Mouse (Mus musculus): ENCODE results near the gene Smim6. TPM values are rescaled to one million over a fixed set of nuclear protein-coding genes. Genes with fewer than 3 reads are reported as not detected.

The Smim6 gene
- total and polyA plus RNA-seq, 3 experiments = 1.2 to 3.8 TPM; not detected in 1

GRCm38 (mm10) chr11:115957971-115958370, 46.2 kb downstream of the Smim6 start:
- no peak for DNase-seq (ENCODE audit: low read depth, low spot score)
- Histone ChIP-seq H3K9me3 (replicated peaks; ENCODE audit: insufficient read depth, low read length) (no peaks in the 10 kb centered on the region), H3K27me3 (ENCODE audit: control insufficient read depth in 1 of 2, insufficient read depth in 2 of 2, low read length in 2 of 2) (no peaks in the 10 kb centered on the region), H3K9ac (ENCODE audit: control insufficient read depth, low read depth, low read length, poor library complexity, severe bottlenecking) (no peak overlapping the region), H3K27ac (ENCODE audit: control insufficient read depth, low read depth, low read length) (no peak overlapping the region), H3K4me3 (ENCODE audit: control insufficient read depth in 1 of 2, insufficient read depth in 1 of 2, low read depth in 2 of 2, low read length in 2 of 2) (no peak overlapping the region), H3K4me1 (ENCODE audit: control insufficient read depth in 1 of 2, insufficient read depth in 2 of 2, low read length in 2 of 2) (no peaks in the 10 kb centered on the region), H3K36me3 (ENCODE audit: control insufficient read depth in 1 of 2, insufficient read depth in 2 of 2, low read length in 2 of 2) (peaks cover 0 to 9% of the 10 kb centered on the region in 2 experiments; a peak in 2 of 4 replicates), H3K79me2 (ENCODE audit: control insufficient read depth, insufficient read depth, low read length, poor library complexity) (no peaks in the 10 kb centered on the region)
- TF ChIP-seq CTCF (IDR thresholded peaks at IDR 0.05 in 2 of 3, conservative IDR thresholded peaks at IDR 0.05 in 1 of 3; ENCODE audit: control insufficient read depth in 1 of 3, insufficient read depth in 1 of 3, low read depth in 2 of 3, low read length in 3 of 3, poor library complexity in 1 of 3, severe bottlenecking in 1 of 3) (no peak), MAZ (IDR thresholded peaks at IDR 0.05; ENCODE audit: low read depth, low read length) (no peak), POLR2AphosphoS2 (IDR thresholded peaks at IDR 0.05; ENCODE audit: low read length) (no peak), TBP (IDR thresholded peaks at IDR 0.05; ENCODE audit: low read depth, low read length) (no peak), SMC3 (IDR thresholded peaks at IDR 0.05; ENCODE audit: low read depth, low read length) (no peak), E2F4 (IDR thresholded peaks at IDR 0.05; ENCODE audit: borderline replicate concordance, low read depth, low read length) (no peak), POLR2A (IDR thresholded peaks at IDR 0.05; ENCODE audit: control insufficient read depth in 1 of 2, insufficient read depth in 1 of 2, low read depth in 1 of 2, low read length in 2 of 2, poor library complexity in 1 of 2) (no peak), CHD2 (IDR thresholded peaks at IDR 0.05; ENCODE audit: low read length) (no peak), JUND (IDR thresholded peaks at IDR 0.05; ENCODE audit: low read depth, low read length) (no peak), ZC3H11A (IDR thresholded peaks at IDR 0.05; ENCODE audit: low read depth, low read length) (no peak), MAFK (IDR thresholded peaks at IDR 0.05; ENCODE audit: borderline replicate concordance, low read depth, low read length) (no peak), ZNF384 (IDR thresholded peaks at IDR 0.05; ENCODE audit: low read depth, low read length) (no peak), GABPA (IDR thresholded peaks at IDR 0.05; ENCODE audit: low read depth, low read length) (no peak), EP300 (IDR thresholded peaks at IDR 0.05; ENCODE audit: low read depth in 1 of 2, low read length in 2 of 2) (no peak), MEF2A (IDR thresholded peaks at IDR 0.05; ENCODE audit: extremely low read depth, insufficient replicate concordance, low read depth, low read length, poor library complexity, severe bottlenecking) (no peak), RCOR1 (IDR thresholded peaks at IDR 0.05; ENCODE audit: low read depth, low read length) (no peak), RAD21 (IDR thresholded peaks at IDR 0.05; ENCODE audit: low read depth, low read length) (no peak)

GRCm38 (mm10) chr11:115959018-115959417, 47.2 kb downstream of the Smim6 start:
- no peak overlapping the region for H3K9ac ChIP-seq (ENCODE audit: control insufficient read depth, low read depth, low read length, poor library complexity, severe bottlenecking)
- H3K9me3 ChIP-seq (replicated peaks; ENCODE audit: insufficient read depth, low read length) = no peaks in the 10 kb centered on the region
- no peak overlapping the region for H3K4me3 ChIP-seq (ENCODE audit: control insufficient read depth in 1 of 2, insufficient read depth in 1 of 2, low read depth in 2 of 2, low read length in 2 of 2)
- no peaks in the 10 kb centered on the region for H3K79me2 ChIP-seq (ENCODE audit: control insufficient read depth, insufficient read depth, low read length, poor library complexity)
- H3K27ac ChIP-seq (ENCODE audit: control insufficient read depth, low read depth, low read length) = no peak overlapping the region
- H3K36me3 ChIP-seq (ENCODE audit: control insufficient read depth in 1 of 2, insufficient read depth in 2 of 2, low read length in 2 of 2) = peaks cover 0 to 9% of the 10 kb centered on the region in 2 experiments; a peak in 2 of 4 replicates
- H3K27me3 ChIP-seq (ENCODE audit: control insufficient read depth in 1 of 2, insufficient read depth in 2 of 2, low read length in 2 of 2) = no peaks in the 10 kb centered on the region
- TF ChIP-seq SIN3A (IDR thresholded peaks at IDR 0.05; ENCODE audit: low read length) = no peak
- TF ChIP-seq ZMIZ1 (IDR thresholded peaks at IDR 0.05; ENCODE audit: low read depth, low read length) = no peak
- no peak for TF ChIP-seq USF1 (IDR thresholded peaks at IDR 0.05; ENCODE audit: low read depth, low read length)
- no peak for TF ChIP-seq GATA1 (IDR thresholded peaks at IDR 0.05; ENCODE audit: low read depth, low read length)
- no peak for TF ChIP-seq MEF2A (IDR thresholded peaks at IDR 0.05; ENCODE audit: extremely low read depth, insufficient replicate concordance, low read depth, low read length, poor library complexity, severe bottlenecking)
- no peak for TF ChIP-seq TCF12 (IDR thresholded peaks at IDR 0.05; ENCODE audit: low read depth, low read length)
- no peak for TF ChIP-seq GABPA (IDR thresholded peaks at IDR 0.05; ENCODE audit: low read depth, low read length)
- no peaks in the 10 kb centered on the region for H3K4me1 ChIP-seq (ENCODE audit: control insufficient read depth in 1 of 2, insufficient read depth in 2 of 2, low read length in 2 of 2)
- no peak for DNase-seq (ENCODE audit: low read depth, low spot score)

Data from MEL (cell line).